Mouse (Mus musculus): ENCODE measurements around the gene Aldh6a1. TPM values are rescaled to one million over a fixed set of nuclear protein-coding genes. Genes with fewer than 3 reads are reported as not detected.

Aldh6a1 gene
- 2.6 TPM for polyA plus RNA-seq (2012; fragmentation: generic; extraction: Trizol)

DNA sequence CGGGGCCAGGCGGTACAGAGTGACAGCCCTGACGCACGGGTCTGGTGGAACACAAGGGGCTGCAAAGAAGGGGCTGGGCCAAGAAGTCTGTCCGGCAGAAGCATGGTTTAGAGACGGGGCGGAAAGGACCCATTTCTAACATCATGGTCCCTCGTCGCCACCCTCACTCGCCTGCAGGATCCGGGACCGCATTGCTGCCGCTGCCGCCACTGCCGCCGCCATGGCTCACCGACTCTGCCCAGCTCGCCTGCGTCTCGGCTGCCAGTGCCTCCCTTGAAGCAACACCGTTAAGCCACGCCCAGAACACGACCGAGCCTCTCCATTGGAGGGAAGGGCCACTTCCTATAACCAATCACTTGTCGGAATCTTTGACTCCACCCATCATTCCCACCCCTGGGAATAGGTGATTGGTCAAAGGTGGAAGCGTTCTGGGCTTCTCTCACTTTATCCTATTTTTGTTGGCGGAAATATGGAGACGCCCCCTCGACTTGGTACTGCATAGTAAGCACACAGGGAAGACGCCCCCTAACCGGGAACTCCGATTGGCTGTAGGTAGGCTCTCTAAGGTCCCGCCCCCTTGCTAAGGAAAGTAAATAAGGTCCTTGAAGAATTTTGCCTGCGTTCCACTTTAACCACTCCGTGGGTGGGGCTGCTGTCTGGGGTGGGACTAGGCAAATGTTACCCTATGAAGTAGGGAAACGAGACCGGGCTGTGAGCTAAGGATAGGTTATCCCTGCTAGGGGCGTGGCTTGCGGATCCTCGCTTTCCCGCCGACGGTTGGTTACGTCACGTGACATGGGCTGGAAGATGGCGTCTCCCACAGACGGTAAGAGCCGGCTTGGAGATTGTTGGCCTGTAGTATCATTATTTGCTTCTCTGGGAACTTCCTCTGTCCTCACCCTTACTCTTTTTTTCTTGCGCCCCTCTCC, at the start of gene Aldh6a1, which contains the start of gene Lin52:
Aldh6a1 (minus strand) TSS at position 287 of the 929 bp plus-strand sequence.
Lin52 (plus strand) TSS at position 705 of the 929 bp plus-strand sequence.
- Histone ChIP-seq H3K4me3 (peak within 1 kb of the TSS; percentile 80), H3K79me2 (ENCODE audit: control insufficient read depth, insufficient read depth) (peaks cover 14% of the 10 kb centered on the region), H3ac (ENCODE audit: control insufficient read depth, insufficient read length) (peak within 1 kb of the TSS; percentile 61), H3K36me3 (ENCODE audit: control insufficient read depth, insufficient read depth) (no peaks in the 10 kb centered on the region), H3K4me2 (ENCODE audit: low read depth) (peak within 1 kb of the TSS; percentile 92), H3K27me3 (ENCODE audit: control insufficient read depth, insufficient read depth, insufficient read length) (peaks cover 7% of the 10 kb centered on the region)
- TF ChIP-seq CEBPB (IDR thresholded peaks at IDR 0.05; ENCODE audit: insufficient read depth, poor library complexity, severe bottlenecking) (no peak), POLR2A (IDR thresholded peaks at IDR 0.05; ENCODE audit: insufficient read length, low read depth) (peak; percentile 99), TCF12 (IDR thresholded peaks at IDR 0.05; ENCODE audit: insufficient read depth, poor library complexity, severe bottlenecking) (no peak), MAX (IDR thresholded peaks at IDR 0.05; ENCODE audit: low read depth) (no peak), SRF (IDR thresholded peaks at IDR 0.05; ENCODE audit: control insufficient read depth, insufficient read length, low read depth) (peak; percentile 33), REST (IDR thresholded peaks at IDR 0.05; ENCODE audit: insufficient read depth, insufficient read length) (no peak), E2F4 (IDR thresholded peaks at IDR 0.05; ENCODE audit: insufficient read depth) (peak; percentile 78), MYOD1 (IDR thresholded peaks at IDR 0.05; ENCODE audit: control insufficient read depth in 1 of 3, insufficient read length in 2 of 3, low read depth in 2 of 3) (peak in 1 of 3 experiments; percentile 28), USF1 (IDR thresholded peaks at IDR 0.05; ENCODE audit: low read depth) (peak; percentile 92), POLR2AphosphoS2 (IDR thresholded peaks at IDR 0.05; ENCODE audit: insufficient read length, low read depth) (peak; percentile 98), MYOG (IDR thresholded peaks at IDR 0.05; ENCODE audit: control insufficient read depth in 1 of 3, insufficient read depth in 1 of 3, insufficient read length in 2 of 3, low read depth in 2 of 3) (no peak), TCF3 (IDR thresholded peaks at IDR 0.05; ENCODE audit: insufficient read length, low read depth) (no peak)

DNA sequence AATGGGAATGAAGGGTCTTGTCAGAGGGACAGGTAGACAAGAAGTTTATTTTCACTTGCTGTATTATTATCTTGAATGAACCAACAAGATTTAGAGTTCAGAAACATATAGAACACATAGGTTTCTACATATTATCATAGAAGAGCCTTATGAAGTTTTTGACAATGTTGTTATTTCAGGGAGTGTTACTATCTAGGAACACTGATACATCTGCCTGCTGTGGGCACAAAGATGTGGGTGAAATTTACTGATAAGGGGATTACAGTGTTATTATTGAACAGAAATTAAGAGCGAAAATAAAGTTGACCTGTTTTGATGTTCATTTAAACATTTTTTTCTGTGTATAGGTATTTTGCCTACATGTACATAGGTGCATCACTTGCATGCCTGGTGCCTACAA, 46.0 kb upstream of the Aldh6a1 start:
- Histone ChIP-seq H3K4me3 (no peak overlapping the region), H3K79me2 (ENCODE audit: control insufficient read depth, insufficient read depth) (no peaks in the 10 kb centered on the region)
- TF ChIP-seq MYOG (IDR thresholded peaks at IDR 0.05; ENCODE audit: control insufficient read depth in 1 of 3, insufficient read depth in 1 of 3, insufficient read length in 2 of 3, low read depth in 2 of 3) (no peak), SRF (IDR thresholded peaks at IDR 0.05; ENCODE audit: control insufficient read depth, insufficient read length, low read depth) (no peak), MAX (IDR thresholded peaks at IDR 0.05; ENCODE audit: low read depth) (no peak), POLR2A (IDR thresholded peaks at IDR 0.05; ENCODE audit: insufficient read length, low read depth) (no peak), REST (IDR thresholded peaks at IDR 0.05; ENCODE audit: insufficient read depth, insufficient read length) (no peak), CEBPB (IDR thresholded peaks at IDR 0.05; ENCODE audit: insufficient read depth, poor library complexity, severe bottlenecking) (no peak), USF1 (IDR thresholded peaks at IDR 0.05; ENCODE audit: low read depth) (no peak), TCF12 (IDR thresholded peaks at IDR 0.05; ENCODE audit: insufficient read depth, poor library complexity, severe bottlenecking) (no peak), POLR2AphosphoS2 (IDR thresholded peaks at IDR 0.05; ENCODE audit: insufficient read length, low read depth) (no peak), E2F4 (IDR thresholded peaks at IDR 0.05; ENCODE audit: insufficient read depth) (no peak), TCF3 (IDR thresholded peaks at IDR 0.05; ENCODE audit: insufficient read length, low read depth) (no peak), MYOD1 (IDR thresholded peaks at IDR 0.05; ENCODE audit: control insufficient read depth in 1 of 3, insufficient read length in 2 of 3, low read depth in 2 of 3) (no peak)

GRCm38 (mm10) chr12:84487324-84488056, 36.7 kb upstream of the Aldh6a1 start:
- TF ChIP-seq TCF3 (IDR thresholded peaks at IDR 0.05; ENCODE audit: insufficient read length, low read depth) (no peak), REST (IDR thresholded peaks at IDR 0.05; ENCODE audit: insufficient read depth, insufficient read length) (no peak), MYOD1 (IDR thresholded peaks at IDR 0.05; ENCODE audit: control insufficient read depth in 1 of 3, insufficient read length in 2 of 3, low read depth in 2 of 3) (peak in 2 of 3 experiments; percentile 39 to 66), USF1 (IDR thresholded peaks at IDR 0.05; ENCODE audit: low read depth) (peak; percentile 34), MYOG (IDR thresholded peaks at IDR 0.05; ENCODE audit: control insufficient read depth in 1 of 3, insufficient read depth in 1 of 3, insufficient read length in 2 of 3, low read depth in 2 of 3) (peak; percentile 10 to 70 (median 57)), CEBPB (IDR thresholded peaks at IDR 0.05; ENCODE audit: insufficient read depth, poor library complexity, severe bottlenecking) (no peak), E2F4 (IDR thresholded peaks at IDR 0.05; ENCODE audit: insufficient read depth) (no peak)
- Histone ChIP-seq H3K79me2 (ENCODE audit: control insufficient read depth, insufficient read depth) (no peaks in the 10 kb centered on the region), H3K36me3 (ENCODE audit: control insufficient read depth, insufficient read depth) (peaks cover 3% of the 10 kb centered on the region), H3K27me3 (ENCODE audit: control insufficient read depth, insufficient read depth, insufficient read length) (no peaks in the 10 kb centered on the region), H3ac (ENCODE audit: control insufficient read depth, insufficient read length) (no peak overlapping the region), H3K4me2 (ENCODE audit: low read depth) (peak overlapping the region; percentile 45), H3K4me3 (no peak overlapping the region)

More for the DNA sequence above, 46.0 kb upstream of the Aldh6a1 start:
- Histone ChIP-seq H3ac (ENCODE audit: control insufficient read depth, insufficient read length) (no peak overlapping the region), H3K4me2 (ENCODE audit: low read depth) (no peak overlapping the region), H3K36me3 (ENCODE audit: control insufficient read depth, insufficient read depth) (no peaks in the 10 kb centered on the region), H3K27me3 (ENCODE audit: control insufficient read depth, insufficient read depth, insufficient read length) (no peaks in the 10 kb centered on the region)

- Histone ChIP-seq H3K36me3 (ENCODE audit: control insufficient read depth, insufficient read depth) (peaks cover 7% of the 10 kb centered on the region), H3K79me2 (ENCODE audit: control insufficient read depth, insufficient read depth) (no peaks in the 10 kb centered on the region), H3K4me2 (ENCODE audit: low read depth) (no peak overlapping the region), H3ac (ENCODE audit: control insufficient read depth, insufficient read length) (no peak overlapping the region), H3K27me3 (ENCODE audit: control insufficient read depth, insufficient read depth, insufficient read length) (no peaks in the 10 kb centered on the region), H3K4me3 (no peak overlapping the region)
- TF ChIP-seq POLR2AphosphoS2 (IDR thresholded peaks at IDR 0.05; ENCODE audit: insufficient read length, low read depth), result no peak
- TF ChIP-seq MAX (IDR thresholded peaks at IDR 0.05; ENCODE audit: low read depth), result no peak
These were observed 32.2 kb upstream of the Aldh6a1 start for GRCm38 (mm10) chr12:84482778-84483585.
